Mouse (Mus musculus): ENCODE data around the gene Tmem189. TPM values are rescaled to one million over a fixed set of nuclear protein-coding genes. Genes with fewer than 3 reads are reported as not detected.
"Not testable (repeated sequence)": the region's sequence is repeated elsewhere in the genome, so short reads cannot be mapped to it uniquely, and the experiment has no call there.

Tmem189 gene
- polyA plus RNA-seq, 1 experiment from 2014 or later = 31.5 TPM

- Histone ChIP-seq H3K4me1 (peaks cover 22% of the 10 kb centered on the region), H3K9me3 (no peaks in the 10 kb centered on the region), H3K27me3 (no peaks in the 10 kb centered on the region), H3K4me2 (replicated peaks) (no peak overlapping the region), H3K4me3 (no peak overlapping the region), H3K36me3 (no peaks in the 10 kb centered on the region), H3K9ac (replicated peaks) (no peak overlapping the region), H3K27ac (replicated peaks) (no peak overlapping the region)
- 87% methylated on average over 16 of the region's 16 CpGs for WGBS
- no peak for ATAC-seq (replicated peaks)
These were observed 32.8 kb downstream of the Tmem189 start for GRCm38 (mm10) chr2:167656629-167657478.

- 88% methylated on average over 10 of the region's 10 CpGs for WGBS
- H3K27ac ChIP-seq (replicated peaks) = no peak overlapping the region
- H3K36me3 ChIP-seq = no peaks in the 10 kb centered on the region
- no peaks in the 10 kb centered on the region for H3K27me3 ChIP-seq
- peaks cover 10% of the 10 kb centered on the region for H3K4me1 ChIP-seq
- H3K4me3 ChIP-seq = no peak overlapping the region
- no peak for ATAC-seq (replicated peaks)
- H3K4me2 ChIP-seq (replicated peaks) = no peak overlapping the region
- no peaks in the 10 kb centered on the region for H3K9me3 ChIP-seq
- H3K9ac ChIP-seq (replicated peaks) = no peak overlapping the region
These were observed 34.6 kb downstream of the Tmem189 start for GRCm38 (mm10) chr2:167654911-167655600.

- Histone ChIP-seq H3K36me3 (no peaks in the 10 kb centered on the region), H3K9me3 (no peaks in the 10 kb centered on the region), H3K27me3 (no peaks in the 10 kb centered on the region), H3K27ac (replicated peaks) (no peak overlapping the region), H3K4me3 (no peak overlapping the region), H3K4me2 (replicated peaks) (no peak overlapping the region), H3K4me1 (no peaks in the 10 kb centered on the region), H3K9ac (replicated peaks) (no peak overlapping the region)
- 81% methylated on average over 7 of the region's 7 CpGs for WGBS
- ATAC-seq (replicated peaks) = no peak
These were observed 36.9 kb downstream of the Tmem189 start for GRCm38 (mm10) chr2:167652694-167653093.

GRCm38 (mm10) chr2:167651622-167652021, 38.0 kb downstream of the Tmem189 start:
- WGBS = 81% methylated on average over 9 of the region's 9 CpGs
- Histone ChIP-seq H3K36me3 (no peaks in the 10 kb centered on the region), H3K9ac (replicated peaks) (no peak overlapping the region), H3K4me2 (replicated peaks) (no peak overlapping the region), H3K27ac (replicated peaks) (no peak overlapping the region), H3K4me1 (no peaks in the 10 kb centered on the region), H3K27me3 (no peaks in the 10 kb centered on the region), H3K9me3 (no peaks in the 10 kb centered on the region), H3K4me3 (no peak overlapping the region)
- no peak for ATAC-seq (replicated peaks)

GRCm38 (mm10) chr2:167649290-167650032, 40.2 kb downstream of the Tmem189 start:
- WGBS = 90% methylated on average over 12 of the region's 12 CpGs
- H3K27me3 ChIP-seq = no peaks in the 10 kb centered on the region

GRCm38 (mm10) chr2:167646411-167646810, 43.2 kb downstream of the Tmem189 start:
- H3K4me1 ChIP-seq = no peaks in the 10 kb centered on the region
- H3K27me3 ChIP-seq = no peaks in the 10 kb centered on the region
- H3K36me3 ChIP-seq = no peaks in the 10 kb centered on the region
- H3K27ac ChIP-seq (replicated peaks) = no peak overlapping the region
- H3K9me3 ChIP-seq = no peaks in the 10 kb centered on the region
- no peak overlapping the region for H3K4me2 ChIP-seq (replicated peaks)
- WGBS = 76% methylated on average over 4 of the region's 4 CpGs
- no peak for ATAC-seq (replicated peaks)
- H3K4me3 ChIP-seq = no peak overlapping the region
- no peak overlapping the region for H3K9ac ChIP-seq (replicated peaks)

More at GRCm38 (mm10) chr2:167649290-167650032, 40.2 kb downstream of the Tmem189 start:
- H3K4me3 ChIP-seq = no peak overlapping the region
- no peaks in the 10 kb centered on the region for H3K4me1 ChIP-seq
- H3K9me3 ChIP-seq = no peaks in the 10 kb centered on the region
- H3K36me3 ChIP-seq = no peaks in the 10 kb centered on the region
- H3K9ac ChIP-seq (replicated peaks) = no peak overlapping the region
- H3K4me2 ChIP-seq (replicated peaks) = no peak overlapping the region
- H3K27ac ChIP-seq (replicated peaks) = no peak overlapping the region
- no peak for ATAC-seq (replicated peaks)

- not testable (repeated sequence) for H3K9ac ChIP-seq (replicated peaks); H3K4me3 ChIP-seq; H3K36me3 ChIP-seq; ATAC-seq (replicated peaks); H3K27me3 ChIP-seq; H3K4me2 ChIP-seq (replicated peaks); H3K9me3 ChIP-seq; H3K4me1 ChIP-seq; H3K27ac ChIP-seq (replicated peaks)
- 92% methylated on average over 13 of the region's 13 CpGs for WGBS
These were observed 46.1 kb downstream of the Tmem189 start for GRCm38 (mm10) chr2:167643356-167644052.

GRCm38 (mm10) chr2:167642164-167642563, 47.5 kb downstream of the Tmem189 start:
- H3K9me3 ChIP-seq = no peaks in the 10 kb centered on the region
- H3K4me3 ChIP-seq = no peak overlapping the region
- no peak for ATAC-seq (replicated peaks)
- H3K27ac ChIP-seq (replicated peaks) = no peak overlapping the region
- WGBS = 93% methylated on average over 6 of the region's 6 CpGs
- no peak overlapping the region for H3K4me2 ChIP-seq (replicated peaks)
- no peaks in the 10 kb centered on the region for H3K27me3 ChIP-seq
- no peak overlapping the region for H3K9ac ChIP-seq (replicated peaks)
- H3K4me1 ChIP-seq = no peaks in the 10 kb centered on the region
- H3K36me3 ChIP-seq = no peaks in the 10 kb centered on the region

GRCm38 (mm10) chr2:167641337-167641736, 48.3 kb downstream of the Tmem189 start:
- H3K4me2 ChIP-seq (replicated peaks) = no peak overlapping the region
- 56% methylated on average over 8 of the region's 8 CpGs for WGBS
- no peaks in the 10 kb centered on the region for H3K36me3 ChIP-seq
- no peak overlapping the region for H3K9ac ChIP-seq (replicated peaks)
- no peak overlapping the region for H3K27ac ChIP-seq (replicated peaks)
- H3K9me3 ChIP-seq = no peaks in the 10 kb centered on the region
- no peak for ATAC-seq (replicated peaks)
- H3K4me1 ChIP-seq = no peaks in the 10 kb centered on the region
- H3K27me3 ChIP-seq = no peaks in the 10 kb centered on the region
- H3K4me3 ChIP-seq = no peak overlapping the region

GRCm38 (mm10) chr2:167640279-167640678, 49.3 kb downstream of the Tmem189 start:
- WGBS = 74% methylated on average over 3 of the region's 3 CpGs
- H3K9me3 ChIP-seq = no peaks in the 10 kb centered on the region
- no peak for ATAC-seq (replicated peaks)

GRCm38 (mm10) chr2:167634865-167635512, 54.6 kb downstream of the Tmem189 start:
- H3K4me1 ChIP-seq = peaks cover 29% of the 10 kb centered on the region
- H3K9ac ChIP-seq (replicated peaks) = 0 out of 2 replicates have a peak overlapping the region, but pooled peaks have one; percentile 6
- H3K36me3 ChIP-seq = no peaks in the 10 kb centered on the region
- no peak for ATAC-seq (replicated peaks)
- peak overlapping the region; percentile 30 for H3K4me3 ChIP-seq
- WGBS = 82% methylated on average over 7 of the region's 7 CpGs
- H3K9me3 ChIP-seq = no peaks in the 10 kb centered on the region
- peak overlapping the region; percentile 47 for H3K4me2 ChIP-seq (replicated peaks)
- H3K27ac ChIP-seq (replicated peaks) = peak overlapping the region; percentile 55; the same call in 1 of the 2 replicates
- no peaks in the 10 kb centered on the region for H3K27me3 ChIP-seq

More at GRCm38 (mm10) chr2:167640279-167640678, 49.3 kb downstream of the Tmem189 start:
- no peak overlapping the region for H3K4me3 ChIP-seq
- no peaks in the 10 kb centered on the region for H3K27me3 ChIP-seq
- H3K9ac ChIP-seq (replicated peaks) = no peak overlapping the region
- no peaks in the 10 kb centered on the region for H3K36me3 ChIP-seq
- no peak overlapping the region for H3K27ac ChIP-seq (replicated peaks)
- no peaks in the 10 kb centered on the region for H3K4me1 ChIP-seq
- no peak overlapping the region for H3K4me2 ChIP-seq (replicated peaks)

Measured in forebrain, embryonic 15.5 days (tissue).